Mouse (Mus musculus) stomach, adult 2 months (tissue): ENCODE measurements around the gene Mcoln2. TPM values are rescaled to one million over a fixed set of nuclear protein-coding genes. Genes with fewer than 3 reads are reported as not detected.

Experiments
- polyA plus RNA-seq: library from polyadenylated mRNA; depleted of rRNA; stranded (reverse); fragments of >200 nt; gene quantifications from 2 replicates; pipeline ENCODE4 v1.2.3, GENCODE M21; 2012; rRNA removed

Mcoln2 gene
- 0.35 and 0.37 TPM in 2 replicates for polyA plus RNA-seq

DNA sequence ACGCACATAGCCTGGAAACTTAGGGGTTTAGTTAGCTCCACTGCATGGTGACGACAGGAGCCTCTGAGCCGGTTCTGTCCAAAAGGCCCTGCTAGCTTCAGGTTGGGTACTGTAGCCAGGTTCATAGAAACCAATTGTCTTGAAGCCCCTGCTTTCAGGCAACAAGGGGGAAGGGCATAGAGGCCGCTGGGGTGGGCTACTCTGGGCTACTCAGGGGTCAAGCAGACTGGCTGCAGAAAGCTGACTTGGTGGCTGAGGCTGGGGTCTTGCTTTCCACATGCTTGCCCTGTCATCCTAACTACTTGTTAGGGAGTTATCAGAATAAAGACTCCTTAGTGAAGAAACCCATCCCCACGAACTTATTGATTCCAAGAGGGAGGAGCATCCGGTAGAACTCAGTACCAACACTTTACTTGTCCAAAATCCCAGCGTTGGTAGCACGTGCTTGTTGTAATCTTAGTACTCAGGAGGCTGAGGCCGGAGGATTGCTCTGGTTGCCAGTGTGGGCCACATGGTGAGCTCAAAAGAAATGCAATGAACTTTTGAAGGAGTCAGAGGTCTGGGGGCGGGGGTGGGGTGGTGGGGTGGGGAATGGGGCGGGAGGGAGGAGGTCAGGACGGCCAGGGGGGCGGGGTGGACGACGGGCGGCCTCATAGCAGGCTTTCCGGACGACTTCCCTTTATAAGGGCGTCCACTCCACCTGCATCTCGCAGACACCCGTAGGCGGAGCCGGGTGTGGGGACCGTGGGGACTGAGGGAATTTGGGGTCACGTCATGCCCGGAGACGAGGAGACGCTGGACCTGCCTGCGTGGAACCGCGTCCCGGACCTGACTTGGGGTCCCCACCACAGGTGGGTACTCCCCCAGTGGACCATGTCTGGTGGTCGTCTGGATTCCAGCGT, at the start of gene Mcoln2:
TSS of gene Mcoln2 (plus strand) at position 678 of the 902 bp plus-strand sequence.

DNA sequence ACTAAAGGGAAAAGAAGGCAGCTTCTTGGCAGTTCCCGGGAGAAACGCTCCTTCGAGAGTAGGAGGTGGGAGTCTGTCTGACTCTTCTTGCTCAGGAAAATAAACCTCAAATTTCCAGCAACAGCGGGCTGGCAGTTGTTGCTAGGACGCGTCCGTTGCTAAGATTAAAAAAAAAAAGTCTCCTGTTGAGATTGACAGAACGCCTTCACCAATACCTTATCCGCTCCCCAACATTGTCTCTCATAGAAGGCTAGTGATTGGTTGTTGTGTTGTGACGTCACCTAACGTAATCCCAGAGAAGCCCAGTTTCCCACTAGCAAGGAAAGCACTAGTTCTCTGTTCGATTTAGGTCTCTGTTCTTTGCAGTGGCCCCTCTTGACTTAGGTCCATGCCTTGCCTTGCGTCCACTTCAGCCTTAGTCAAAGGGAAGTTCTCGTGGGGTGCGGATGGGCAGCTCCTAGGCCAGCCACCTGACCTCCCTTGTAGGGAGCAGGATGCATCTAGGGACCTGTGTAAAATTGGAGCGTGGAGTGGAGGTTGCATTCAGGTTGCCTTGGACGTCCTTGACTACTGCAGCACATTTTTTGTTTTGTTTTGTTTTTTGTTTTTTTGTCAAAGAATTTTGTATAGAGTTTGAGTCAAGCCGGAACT, 41.6 kb upstream of the Mcoln2 start, which contains the start of gene Wdr63:
TSS of gene Wdr63 (minus strand) at position 210 of the 651 bp plus-strand sequence.

DNA sequence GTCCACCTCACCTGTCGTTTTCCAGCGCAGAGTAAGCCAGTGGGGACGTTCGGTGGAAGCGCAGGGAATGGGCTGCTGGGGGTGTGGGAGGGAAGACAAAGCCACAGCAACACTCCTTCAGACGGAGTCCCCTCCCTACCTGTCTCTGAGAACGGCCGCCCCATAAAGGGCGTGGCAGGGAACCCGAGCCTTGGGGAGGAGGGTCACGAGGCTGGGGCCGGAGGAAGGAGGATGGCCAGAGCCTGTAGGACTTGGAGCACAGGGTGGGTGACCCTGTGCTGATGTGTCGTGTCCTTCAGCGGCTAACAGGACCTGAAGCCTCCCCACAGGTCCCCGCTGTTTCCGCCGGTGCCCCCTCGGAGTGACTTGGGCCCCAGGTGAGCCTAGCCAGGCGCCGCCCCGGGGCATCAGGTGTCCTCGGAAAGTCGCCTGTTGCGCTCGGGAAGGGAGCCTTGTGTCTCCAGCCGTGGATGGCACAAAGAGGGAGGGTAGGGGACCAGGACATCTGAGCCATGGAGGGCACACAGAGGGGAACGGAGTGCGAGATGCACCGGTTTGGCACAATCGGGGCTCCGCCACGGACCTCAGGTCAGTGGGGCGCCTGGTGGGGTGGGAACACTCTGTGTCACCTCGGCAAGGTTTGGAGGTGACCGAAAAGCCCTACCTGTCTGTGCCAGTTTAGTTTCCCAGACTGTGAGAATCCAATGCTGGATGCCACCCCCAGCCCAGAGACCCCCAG, 32.2 kb upstream of the Mcoln2 start, which contains the start of gene Mcoln3:
TSS of gene Mcoln3 (plus strand) at position 193 of the 739 bp plus-strand sequence.

DNA sequence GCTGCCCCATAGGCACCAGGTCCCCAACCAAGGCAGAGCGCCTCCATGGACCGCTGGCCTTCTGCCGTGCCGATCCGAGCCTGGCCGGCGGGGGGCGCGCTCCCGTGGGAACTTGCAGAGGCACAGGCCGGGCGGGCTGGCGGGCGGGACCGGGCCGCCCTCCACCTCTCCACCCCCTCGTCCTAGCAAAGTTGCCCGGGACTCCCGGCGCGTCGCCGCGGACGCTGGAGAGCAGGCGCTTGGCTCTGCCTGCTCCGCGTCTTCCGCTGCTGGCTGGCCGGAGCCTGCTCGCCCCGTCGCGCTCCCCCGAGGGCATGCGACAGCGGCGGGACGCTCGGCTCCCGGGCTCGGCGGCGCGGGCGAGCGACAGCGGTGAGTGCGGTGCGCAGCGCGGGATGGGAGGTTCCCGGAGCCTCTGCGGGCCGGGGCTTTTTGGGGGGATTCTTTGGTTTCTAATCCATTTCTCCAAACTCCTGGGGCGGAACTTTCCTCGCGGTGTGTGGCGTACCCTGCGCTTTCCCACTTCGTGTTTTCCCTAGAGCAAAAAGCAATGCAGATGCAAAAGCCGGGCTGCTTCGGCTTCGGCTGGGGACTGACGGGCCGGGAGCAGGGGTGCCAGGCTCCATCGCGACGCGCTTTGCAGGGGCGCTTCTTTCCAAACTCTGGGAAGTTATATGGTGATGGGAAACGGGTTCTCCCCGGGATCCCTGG, 71.3 kb downstream of the Mcoln2 start, which contains the start of gene Lpar3:
TSS of gene Lpar3 (plus strand) at position 188 of the 711 bp plus-strand sequence.

Other genes starting within 250 kb of the Mcoln2 start
- gene Bcl10, start 227.0 kb upstream of the Mcoln2 start, polyA plus RNA-seq: 2.9 and 3.4 TPM in 2 replicates
- gene 2410004B18Rik, start 211.8 kb upstream of the Mcoln2 start, polyA plus RNA-seq: 3.5 and 6.9 TPM in 2 replicates
- 1.5 and 2.3 TPM in 2 replicates for gene Syde2, start 162.0 kb upstream of the Mcoln2 start, polyA plus RNA-seq
- 0.10 TPM in 1 of 2 replicates, not detected in the other for gene Wdr63, start 41.7 kb upstream of the Mcoln2 start, polyA plus RNA-seq
- not detected in 2 replicates for gene Mcoln3, start 32.4 kb upstream of the Mcoln2 start, polyA plus RNA-seq
- gene Lpar3, start 71.1 kb downstream of the Mcoln2 start, polyA plus RNA-seq: 1.8 and 2.4 TPM in 2 replicates